Mouse (Mus musculus) limb, embryonic 10.5 days (tissue): ENCODE measurements around the gene Arl4d. TPM values are rescaled to one million over a fixed set of nuclear protein-coding genes. Genes with fewer than 3 reads are reported as not detected.
"Not testable (repeated sequence)": the region's sequence is repeated elsewhere in the genome, so short reads cannot be mapped to it uniquely, and the experiment has no call there.

ENCODE experiments used
- DNase-seq: peaks from one replicate; pipeline ENCODE4 v3.0.0-alpha.2; 2017; ENCODE audit warnings: low spot score
- H3K27ac ChIP-seq: fragments of 300-500 bp; sonication (generic); 2 replicates; pipeline ENCODE4 v1.5.1; 2016; ENCODE audit warnings: mild to moderate bottlenecking
- H3K27me3 ChIP-seq: fragments of 300-500 bp; sonication (generic); 2 replicates; pipeline ENCODE4 v1.6.1; 2016; ENCODE audit warnings: low read depth, mild to moderate bottlenecking; ENCODE audit not compliant: poor library complexity, severe bottlenecking
- H3K36me3 ChIP-seq: fragments of 300-500 bp; sonication (generic); 2 replicates; pipeline ENCODE4 v1.6.1; 2016; ENCODE audit warnings: mild to moderate bottlenecking, moderate library complexity
- H3K4me1 ChIP-seq: fragments of 300-500 bp; sonication (generic); 2 replicates; pipeline ENCODE4 v1.6.1; 2016
- H3K4me3 ChIP-seq: fragments of 300-500 bp; sonication (generic); 2 replicates; pipeline ENCODE4 v1.5.1; 2016; ENCODE audit warnings: mild to moderate bottlenecking, moderate library complexity
- H3K9me3 ChIP-seq: fragments of 300-500 bp; sonication (generic); replicated peaks from 2 replicates; pipeline ENCODE4 v1.6.1; 2016; ENCODE audit warnings: mild to moderate bottlenecking
- WGBS: fragments of 180-500 bp; shearing (Covaris S2); methylation state at CpG from one replicate; pipeline ENCODE4 v1.1.7; 2016; 5-methylcytosine and 5-hydroxymethylcytosine counted together
- polyA plus RNA-seq: library from polyadenylated mRNA; unstranded; fragments of >200 nt; fragmentation: Nextera tagmentation; extraction: Ambion mirVana; gene quantifications from 2 replicates; pipeline ENCODE4 v1.2.1, GENCODE M21; 2016

Arl4d gene
- polyA plus RNA-seq, 1 experiment from 2014 or later: 1.9 TPM

- WGBS: 89% methylated on average over 4 of the region's 4 CpGs
- no peaks in the 10 kb centered on the region for H3K27me3 ChIP-seq
- no peaks in the 10 kb centered on the region for H3K9me3 ChIP-seq
- no peak overlapping the region for H3K4me3 ChIP-seq
- DNase-seq: no peak
- peaks cover 10% of the 10 kb centered on the region for H3K36me3 ChIP-seq
- H3K27ac ChIP-seq: no peak overlapping the region
- 0 out of 2 replicates have a peak, but pooled peaks cover 3% of the 10 kb centered on the region for H3K4me1 ChIP-seq
Measured at GRCm38 (mm10) chr11:101639761-101640160, 25.6 kb upstream of the Arl4d start.

GRCm38 (mm10) chr11:101640857-101641709 lies 24.3 kb upstream of the Arl4d start:
- WGBS: 6% methylated on average over 53 of the region's 53 CpGs
- peak; percentile 81 for DNase-seq
- not testable (repeated sequence) for H3K9me3 ChIP-seq, H3K4me1 ChIP-seq, H3K27me3 ChIP-seq, H3K36me3 ChIP-seq
- H3K27ac ChIP-seq: peak overlapping the region; percentile 85
- H3K4me3 ChIP-seq: peak overlapping the region; percentile 43

GRCm38 (mm10) chr11:101641710-101642642 lies 23.4 kb upstream of the Arl4d start:
- H3K27me3 ChIP-seq, H3K36me3 ChIP-seq, H3K9me3 ChIP-seq, H3K4me3 ChIP-seq, H3K4me1 ChIP-seq: not testable (repeated sequence)
- peak overlapping the region; percentile 85 for H3K27ac ChIP-seq
- DNase-seq: peak; percentile 67
- WGBS: 7% methylated on average over 15 of the region's 26 CpGs

GRCm38 (mm10) chr11:101642931-101643330 lies 22.4 kb upstream of the Arl4d start:
- Histone ChIP-seq H3K36me3 (no peaks in the 10 kb centered on the region), H3K4me3 (no peak overlapping the region), H3K27me3 (no peaks in the 10 kb centered on the region), H3K9me3 (no peaks in the 10 kb centered on the region), H3K27ac (no peak overlapping the region), H3K4me1 (0 out of 2 replicates have a peak, but pooled peaks cover 3% of the 10 kb centered on the region)
- 67% methylated on average over 5 of the region's 5 CpGs for WGBS
- DNase-seq: no peak

- no peak for DNase-seq
- no peaks in the 10 kb centered on the region for H3K36me3 ChIP-seq
- no peaks in the 10 kb centered on the region for H3K27me3 ChIP-seq
- H3K27ac ChIP-seq: no peak overlapping the region
- 0 out of 2 replicates have a peak, but pooled peaks cover 3% of the 10 kb centered on the region for H3K4me1 ChIP-seq
- H3K4me3 ChIP-seq: no peak overlapping the region
- no peaks in the 10 kb centered on the region for H3K9me3 ChIP-seq
- WGBS: 58% methylated on average over 3 of the region's 3 CpGs
Measured at GRCm38 (mm10) chr11:101644591-101644990, 20.8 kb upstream of the Arl4d start.

GRCm38 (mm10) chr11:101645043-101645410 lies 20.3 kb upstream of the Arl4d start:
- not testable (repeated sequence) for H3K4me1 ChIP-seq, H3K27ac ChIP-seq, H3K4me3 ChIP-seq, H3K36me3 ChIP-seq, H3K27me3 ChIP-seq, H3K9me3 ChIP-seq, DNase-seq
- WGBS: 5% methylated on average over 4 of the region's 4 CpGs

GRCm38 (mm10) chr11:101645411-101646282 lies 19.7 kb upstream of the Arl4d start:
- not testable (repeated sequence) for H3K36me3 ChIP-seq, H3K9me3 ChIP-seq, H3K27me3 ChIP-seq, H3K4me1 ChIP-seq
- peak overlapping the region; percentile 37 for H3K4me3 ChIP-seq
- H3K27ac ChIP-seq: peak overlapping the region; percentile 92
- DNase-seq: peak; percentile 80
- 1% methylated on average over 45 of the region's 56 CpGs for WGBS

GRCm38 (mm10) chr11:101646283-101646794 lies 19.0 kb upstream of the Arl4d start:
- WGBS: 17% methylated on average over 16 of the region's 16 CpGs

GRCm38 (mm10) chr11:101647093-101647492 lies 18.2 kb upstream of the Arl4d start:
- WGBS: 95% methylated on average over 10 of the region's 10 CpGs
- H3K9me3 ChIP-seq, H3K27me3 ChIP-seq, H3K27ac ChIP-seq, H3K4me1 ChIP-seq, H3K36me3 ChIP-seq, H3K4me3 ChIP-seq, DNase-seq: not testable (repeated sequence)

More at GRCm38 (mm10) chr11:101646283-101646794, 19.0 kb upstream of the Arl4d start:
- not testable (repeated sequence) for DNase-seq, H3K9me3 ChIP-seq, H3K4me1 ChIP-seq, H3K27me3 ChIP-seq, H3K36me3 ChIP-seq
- peak overlapping the region; percentile 92 for H3K27ac ChIP-seq
- peak overlapping the region; percentile 37 for H3K4me3 ChIP-seq

- Histone ChIP-seq H3K4me1 (peaks cover 6% of the 10 kb centered on the region), H3K4me3 (no peak overlapping the region), H3K36me3 (no peaks in the 10 kb centered on the region), H3K27ac (no peak overlapping the region), H3K9me3 (no peaks in the 10 kb centered on the region), H3K27me3 (no peaks in the 10 kb centered on the region)
- WGBS: 87% methylated on average over 4 of the region's 4 CpGs
- no peak for DNase-seq
Measured at GRCm38 (mm10) chr11:101656356-101656755, 9.0 kb upstream of the Arl4d start.

- Histone ChIP-seq H3K4me1 (peaks cover 6% of the 10 kb centered on the region), H3K4me3 (peak overlapping the region; percentile 42), H3K27ac (peak overlapping the region; percentile 96), H3K27me3 (no peaks in the 10 kb centered on the region), H3K9me3 (no peaks in the 10 kb centered on the region), H3K36me3 (no peaks in the 10 kb centered on the region)
- WGBS: 5% methylated on average over 3 of the region's 3 CpGs
- no peak for DNase-seq
Measured at GRCm38 (mm10) chr11:101657528-101657885, 7.8 kb upstream of the Arl4d start.
